Mouse (Mus musculus) heart, adult 8-10 months (tissue): Measurements from ENCODE around the gene Hist1h1e. TPM values are rescaled to one million over a fixed set of nuclear protein-coding genes. Genes with fewer than 3 reads are reported as not detected.
"Not testable (repeated sequence)": the region's sequence is repeated elsewhere in the genome, so short reads cannot be mapped to it uniquely, and the experiment has no call there.

Experiments used
- DNase-seq: peaks from one replicate; pipeline ENCODE4 v3.0.0; 2022; ENCODE audit warnings: low spot score
- total RNA-seq, 4 experiments: library from RNA; stranded (reverse); gene quantifications; 2 replicates each; pipeline ENCODE4 v1.2.4; 2022

The Hist1h1e gene
- total RNA-seq, 4 experiments from 2014 or later = 27.4 to 44.8 (median 35.5) TPM

- no peak for DNase-seq
Measured at GRCm38 (mm10) chr13:23592614-23593013, 29.7 kb downstream of the Hist1h1e start.

DNA sequence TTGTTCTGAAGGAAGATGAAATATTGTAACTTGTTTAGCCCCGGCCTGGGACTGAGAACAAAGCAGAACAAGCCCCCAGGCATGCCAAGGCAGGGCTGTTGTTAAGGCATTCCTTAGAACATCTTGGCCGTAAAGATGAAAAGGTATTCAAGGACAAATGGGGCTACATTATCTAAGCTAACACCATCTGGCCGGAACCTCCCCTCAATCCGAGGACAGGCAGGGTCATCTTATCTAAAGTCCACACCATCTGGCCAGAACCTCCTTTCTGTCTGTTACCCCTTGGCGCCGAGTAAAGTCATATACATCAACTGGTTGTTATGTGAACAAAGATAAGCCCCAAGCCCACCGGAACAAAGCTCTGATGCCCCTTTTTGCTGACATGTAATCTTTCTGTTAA, 30.5 kb downstream of the Hist1h1e start:
- not testable (repeated sequence) for DNase-seq

DNA sequence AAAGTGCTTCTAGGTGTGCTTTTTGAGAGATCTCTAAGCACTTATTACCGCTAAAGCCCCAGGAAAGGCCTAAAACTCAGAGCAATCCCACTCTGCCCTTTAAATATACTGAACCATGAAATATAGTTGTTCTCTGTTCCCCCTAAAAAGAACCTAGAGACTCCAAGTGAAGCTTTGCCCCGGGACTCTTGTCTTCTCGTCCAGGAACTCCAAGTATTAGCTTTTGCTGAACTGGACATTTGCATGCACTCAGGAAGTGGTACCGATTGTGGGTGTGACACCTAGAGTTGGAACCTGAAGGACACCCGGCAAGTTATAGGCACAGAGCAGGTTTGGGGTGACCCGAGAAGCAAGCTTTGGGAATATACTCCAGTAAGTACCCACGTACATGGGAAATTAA, 31.2 kb downstream of the Hist1h1e start:
- no peak for DNase-seq

GRCm38 (mm10) chr13:23586940-23587225, 35.5 kb downstream of the Hist1h1e start:
- no peak for DNase-seq

DNA sequence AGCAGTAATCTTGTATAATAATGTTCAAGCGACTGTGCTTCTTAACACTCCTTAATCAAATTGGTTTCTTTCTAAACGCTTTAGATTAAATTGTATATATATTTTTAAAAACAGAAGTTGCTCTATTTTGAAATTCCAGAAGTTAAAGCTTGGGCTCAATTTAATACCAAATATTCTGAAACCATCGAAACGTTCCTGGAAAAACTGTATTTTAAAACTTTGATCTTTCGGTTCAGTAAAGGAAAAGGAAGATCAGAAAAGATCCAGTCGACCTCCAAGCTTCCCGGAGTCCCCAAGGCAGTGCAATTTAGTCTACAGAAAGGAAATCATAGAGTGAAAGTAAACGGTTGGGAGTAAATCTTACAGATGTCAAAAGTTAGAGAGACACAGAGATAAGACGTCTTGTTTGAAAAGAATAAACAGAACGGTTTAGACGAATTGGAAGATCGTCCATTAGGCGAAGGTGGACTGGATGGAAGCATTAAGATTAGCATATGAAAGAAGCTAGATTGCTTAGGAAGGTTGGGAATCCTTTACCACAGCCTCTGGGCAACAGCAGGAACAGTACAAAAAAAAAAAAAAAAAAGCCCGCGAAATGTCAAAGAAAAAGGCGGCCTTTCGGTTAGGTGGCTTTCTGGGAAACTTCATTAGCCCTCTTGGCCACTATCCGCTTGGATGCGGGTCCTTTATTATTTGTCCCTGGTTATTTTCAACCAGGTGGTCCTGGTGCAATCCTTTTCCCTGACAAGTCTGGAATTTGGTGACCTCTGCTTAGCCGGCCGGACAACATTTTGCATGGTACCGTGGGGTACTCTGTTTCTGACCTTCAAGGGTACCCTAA, 36.0 kb downstream of the Hist1h1e start:
- no peak for DNase-seq

GRCm38 (mm10) chr13:23585442-23586098, 36.8 kb downstream of the Hist1h1e start:
- DNase-seq = peak; percentile 94

DNA sequence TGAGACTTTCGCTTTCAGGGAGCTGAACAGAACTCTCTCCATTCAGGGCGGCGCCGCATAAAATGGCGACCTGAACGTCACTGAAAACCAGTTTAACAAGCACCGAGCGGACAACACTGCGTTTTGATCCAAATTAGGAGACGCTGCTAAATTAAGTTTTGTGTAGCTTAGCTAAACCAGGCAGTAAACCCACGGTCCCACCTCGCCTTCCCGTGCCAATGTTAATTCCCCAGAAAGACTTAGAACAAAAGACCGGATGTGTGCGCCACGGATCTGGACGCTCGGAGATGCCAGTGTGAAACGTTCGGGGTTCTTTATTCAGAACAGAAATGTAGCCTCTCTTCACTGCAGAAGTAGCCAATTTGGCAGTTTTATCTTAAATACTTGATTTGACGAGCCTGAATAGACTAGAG, 37.3 kb downstream of the Hist1h1e start:
- DNase-seq = peak; percentile 79

- DNase-seq = no peak
Measured at GRCm38 (mm10) chr13:23584331-23584730, 38.0 kb downstream of the Hist1h1e start.

- no peak for DNase-seq
Measured at GRCm38 (mm10) chr13:23583387-23584068, 38.8 kb downstream of the Hist1h1e start.

- DNase-seq = no peak
Measured at GRCm38 (mm10) chr13:23582219-23583056, 39.9 kb downstream of the Hist1h1e start.

GRCm38 (mm10) chr13:23581408-23582218, 40.7 kb downstream of the Hist1h1e start, which contains the start of gene Hist1h4d:
Gene Hist1h4d (plus strand): TSS chr13:23581598.
- peak; percentile 100 for DNase-seq

- DNase-seq = no peak
Measured at GRCm38 (mm10) chr13:23577835-23578234, 44.5 kb downstream of the Hist1h1e start.

- no peak for DNase-seq
Measured at GRCm38 (mm10) chr13:23576906-23577639, 45.3 kb downstream of the Hist1h1e start.

- DNase-seq = no peak
Measured at GRCm38 (mm10) chr13:23576351-23576881, 45.9 kb downstream of the Hist1h1e start.

DNA sequence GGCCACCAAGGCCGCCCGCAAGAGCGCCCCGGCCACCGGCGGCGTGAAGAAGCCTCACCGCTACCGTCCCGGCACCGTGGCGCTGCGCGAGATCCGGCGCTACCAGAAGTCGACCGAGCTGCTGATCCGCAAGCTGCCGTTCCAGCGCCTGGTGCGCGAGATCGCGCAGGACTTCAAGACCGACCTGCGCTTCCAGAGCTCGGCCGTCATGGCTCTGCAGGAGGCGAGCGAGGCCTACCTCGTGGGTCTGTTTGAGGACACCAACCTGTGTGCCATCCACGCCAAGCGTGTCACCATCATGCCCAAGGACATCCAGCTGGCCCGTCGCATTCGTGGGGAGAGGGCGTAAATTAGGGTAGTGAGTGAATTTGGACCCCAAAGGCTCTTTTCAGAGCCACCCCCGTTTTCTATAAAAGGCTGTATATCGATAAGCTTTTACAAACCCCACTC, 46.5 kb downstream of the Hist1h1e start:
- not testable (repeated sequence) for DNase-seq

- peak; percentile 75 for DNase-seq
Measured at GRCm38 (mm10) chr13:23575271-23575851, 47.0 kb downstream of the Hist1h1e start, which contains the start of gene Hist1h3d. Gene Hist1h3d (plus strand): TSS chr13:23575763.

DNA sequence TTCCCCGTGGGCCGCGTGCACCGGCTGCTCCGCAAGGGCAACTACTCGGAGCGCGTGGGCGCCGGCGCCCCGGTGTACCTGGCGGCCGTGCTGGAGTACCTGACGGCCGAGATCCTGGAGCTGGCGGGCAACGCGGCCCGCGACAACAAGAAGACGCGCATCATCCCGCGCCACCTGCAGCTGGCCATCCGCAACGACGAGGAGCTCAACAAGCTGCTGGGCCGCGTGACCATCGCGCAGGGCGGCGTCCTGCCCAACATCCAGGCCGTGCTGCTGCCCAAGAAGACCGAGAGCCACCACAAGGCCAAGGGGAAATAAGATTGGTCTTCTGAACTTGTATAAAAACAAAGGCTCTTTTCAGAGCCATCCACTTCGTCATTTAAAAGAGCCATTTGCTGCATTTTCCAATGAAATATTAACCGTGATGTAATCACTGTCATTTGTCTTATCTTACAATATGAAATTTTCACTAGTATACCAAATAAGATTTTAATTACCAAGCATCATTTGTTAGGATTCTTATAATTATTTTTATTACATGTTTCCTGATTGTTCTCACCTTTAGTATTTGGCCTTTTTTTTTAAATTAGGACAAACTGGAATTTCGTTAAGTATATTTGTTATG, 47.7 kb downstream of the Hist1h1e start:
- not testable (repeated sequence) for DNase-seq

- peak; percentile 91 for DNase-seq
Measured at GRCm38 (mm10) chr13:23573898-23574524, 48.3 kb downstream of the Hist1h1e start, which contains the start of the genes Hist1h2bf and Hist1h2ad. Gene Hist1h2bf (minus strand): TSS chr13:23574196. Gene Hist1h2ad (plus strand): TSS chr13:23574381.
